Mouse (Mus musculus) kidney, adult 18-20 months (tissue): ENCODE data around the gene Ggt5.
A peak's percentile ranks its signal among the peaks of the same experiment; 100 is the strongest.

ENCODE experiments used
- DNase-seq: peaks from one replicate; pipeline ENCODE4 v3.0.0; 2021

Gene Ggt5

DNA sequence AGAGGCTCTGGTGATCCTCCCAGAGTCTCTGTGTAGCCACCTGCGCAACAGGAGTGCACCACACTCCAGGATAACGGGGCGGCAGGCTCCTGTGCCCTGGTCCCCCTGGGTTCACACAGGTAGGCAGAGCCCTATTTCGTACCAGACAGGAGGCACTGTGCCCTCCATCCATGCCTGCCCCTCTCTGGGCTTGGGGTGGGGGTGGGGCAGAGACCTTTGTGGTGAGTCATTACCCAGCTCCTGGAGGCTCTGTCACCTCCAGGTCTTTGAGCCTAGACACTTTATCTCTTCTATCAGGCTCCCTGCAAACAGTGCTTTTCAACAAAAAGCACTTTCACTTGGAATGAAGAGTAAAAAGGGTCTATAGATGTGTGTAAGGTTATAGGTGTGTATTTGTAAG, 20.3 kb upstream of the Ggt5 start:
- DNase-seq: no peak

GRCm38 (mm10) chr10:75570981-75571657, 18.0 kb upstream of the Ggt5 start:
- peak; percentile 81 for DNase-seq

- DNase-seq: no peak
Observed at GRCm38 (mm10) chr10:75571937-75572336, 17.2 kb upstream of the Ggt5 start.

DNA sequence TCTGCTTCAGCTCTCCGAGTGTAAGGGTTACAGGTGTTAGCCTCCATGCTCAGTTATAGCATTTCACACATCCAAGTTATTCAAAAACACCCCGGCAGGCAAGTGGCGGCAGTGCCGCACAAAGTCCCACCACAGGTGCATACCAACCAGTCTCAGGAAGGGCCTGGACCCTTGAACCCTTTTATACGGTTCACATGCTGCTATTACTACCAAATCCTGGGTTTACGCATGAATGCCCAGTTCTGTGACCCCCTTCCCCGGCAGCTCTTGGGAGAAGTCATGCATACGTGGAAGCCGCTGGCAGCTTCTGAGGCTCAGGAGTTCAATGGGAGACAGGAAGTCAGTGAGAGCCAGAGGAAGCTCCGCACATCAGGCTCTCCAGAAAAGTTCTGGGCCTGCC, 16.0 kb upstream of the Ggt5 start:
- DNase-seq: peak; percentile 74

- no peak for DNase-seq
Observed at GRCm38 (mm10) chr10:75573965-75574364, 15.2 kb upstream of the Ggt5 start.

DNA sequence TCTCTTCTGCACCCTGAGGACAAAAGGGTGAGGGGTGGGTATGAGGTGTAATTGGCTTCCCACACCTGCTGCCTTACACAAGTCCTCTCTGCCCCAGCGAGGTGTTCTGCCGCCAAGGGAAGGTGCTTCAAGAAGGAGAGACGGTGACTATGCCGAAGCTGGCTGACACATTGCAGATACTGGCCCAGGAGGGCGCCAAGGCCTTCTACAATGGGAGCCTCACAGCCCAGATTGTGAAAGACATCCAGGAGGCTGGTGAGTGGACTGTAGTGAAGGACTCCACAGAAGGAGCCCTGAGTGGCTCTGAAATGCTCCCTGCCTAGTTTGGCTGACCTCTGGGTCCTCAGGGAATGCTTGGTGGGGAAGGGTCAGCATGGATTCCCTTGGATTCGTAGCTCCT, 10.0 kb upstream of the Ggt5 start:
- no peak for DNase-seq

GRCm38 (mm10) chr10:75585876-75586552, 3.1 kb upstream of the Ggt5 start:
- peak; percentile 88 for DNase-seq

DNA sequence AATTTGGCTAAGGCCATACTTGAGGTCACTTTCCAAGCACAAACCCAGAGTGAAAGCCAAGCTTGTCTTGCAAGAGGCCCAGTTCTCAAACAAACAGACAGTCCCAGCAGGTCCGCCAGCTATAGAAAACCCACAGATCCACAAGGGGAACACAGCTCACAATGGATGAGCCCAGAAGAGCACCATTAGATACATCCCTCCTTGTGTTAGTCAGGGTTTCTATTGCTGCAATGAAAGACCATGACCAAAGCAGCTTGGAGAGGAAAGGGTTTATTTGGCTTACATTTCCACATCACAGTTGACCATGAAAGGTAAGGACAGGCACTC, 2.6 kb upstream of the Ggt5 start:
- DNase-seq: no peak

DNA sequence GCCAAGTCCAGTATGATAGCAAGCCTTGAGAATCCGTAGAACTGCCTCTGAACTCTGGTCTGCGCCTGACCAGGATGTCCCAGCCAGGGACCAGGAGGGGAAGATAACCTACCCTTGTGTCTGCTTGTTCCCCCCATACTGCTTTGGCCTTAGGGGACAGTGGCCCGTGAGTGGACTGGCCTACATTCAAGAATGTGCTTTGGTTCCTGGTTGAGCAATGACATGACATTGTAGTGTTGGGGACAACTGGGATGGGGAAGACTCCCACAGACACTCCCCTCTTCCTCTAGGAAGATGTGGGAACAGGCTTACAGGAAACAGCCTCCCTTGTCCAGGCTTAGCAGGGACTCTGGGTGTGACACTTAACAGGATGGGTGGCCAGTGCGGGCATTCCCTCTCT, 1.4 kb upstream of the Ggt5 start:
- DNase-seq: peak; percentile 36

DNA sequence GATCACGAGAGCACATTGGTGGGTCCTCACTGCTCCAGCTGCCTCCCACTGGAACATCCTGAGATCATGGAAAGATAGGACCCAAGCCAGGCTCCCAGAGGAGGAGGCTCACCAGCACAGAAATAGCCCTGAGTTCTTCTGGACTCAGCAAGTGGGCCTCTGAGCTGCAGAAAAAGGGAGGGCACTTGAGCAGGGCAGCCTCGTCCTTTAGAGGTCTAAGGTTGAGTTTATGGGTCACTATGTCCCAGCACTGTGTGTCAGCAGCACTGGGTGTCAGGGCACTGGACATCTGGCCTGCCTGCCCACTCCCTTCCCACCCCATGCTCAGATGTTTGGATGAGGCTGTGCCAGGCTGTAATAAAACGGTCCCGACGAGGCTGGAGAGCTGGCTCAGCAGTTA, 804 bp upstream of the Ggt5 start:
- DNase-seq: peak; percentile 46

GRCm38 (mm10) chr10:75589651-75590050, 511 bp downstream of the Ggt5 start:
- DNase-seq: peak; percentile 34

GRCm38 (mm10) chr10:75591211-75591894, 2.2 kb downstream of the Ggt5 start:
- no peak for DNase-seq

- DNase-seq: no peak
Observed at GRCm38 (mm10) chr10:75592585-75592984, 3.4 kb downstream of the Ggt5 start.

- peak; percentile 34 for DNase-seq
Observed at GRCm38 (mm10) chr10:75595981-75596380, 6.8 kb downstream of the Ggt5 start.

DNA sequence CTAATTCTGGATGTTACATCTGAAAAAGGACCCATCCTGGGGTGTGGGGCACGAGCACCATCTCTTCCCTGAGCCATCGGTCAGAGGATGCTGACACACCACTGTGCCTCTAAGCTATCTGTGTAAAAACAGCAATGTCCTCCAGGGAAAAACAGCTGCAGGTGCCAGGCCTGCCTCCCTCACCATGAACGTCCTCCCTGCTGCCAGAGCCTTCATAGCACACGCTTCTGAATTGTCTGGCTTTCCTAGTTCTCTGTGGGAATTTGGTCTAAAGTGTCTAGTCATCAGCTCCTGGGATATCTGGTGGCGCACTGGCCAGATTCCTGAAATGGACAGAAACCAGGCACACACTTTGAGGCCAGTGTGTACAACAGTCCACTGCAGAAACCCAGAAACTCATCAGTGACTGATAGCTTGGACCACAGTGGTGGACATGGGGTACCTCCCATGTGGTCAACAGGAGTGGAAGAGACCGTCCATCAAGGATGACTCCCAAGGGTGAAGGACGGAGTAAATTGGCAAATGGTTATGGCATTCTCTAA, 11.1 kb downstream of the Ggt5 start:
- no peak for DNase-seq

DNA sequence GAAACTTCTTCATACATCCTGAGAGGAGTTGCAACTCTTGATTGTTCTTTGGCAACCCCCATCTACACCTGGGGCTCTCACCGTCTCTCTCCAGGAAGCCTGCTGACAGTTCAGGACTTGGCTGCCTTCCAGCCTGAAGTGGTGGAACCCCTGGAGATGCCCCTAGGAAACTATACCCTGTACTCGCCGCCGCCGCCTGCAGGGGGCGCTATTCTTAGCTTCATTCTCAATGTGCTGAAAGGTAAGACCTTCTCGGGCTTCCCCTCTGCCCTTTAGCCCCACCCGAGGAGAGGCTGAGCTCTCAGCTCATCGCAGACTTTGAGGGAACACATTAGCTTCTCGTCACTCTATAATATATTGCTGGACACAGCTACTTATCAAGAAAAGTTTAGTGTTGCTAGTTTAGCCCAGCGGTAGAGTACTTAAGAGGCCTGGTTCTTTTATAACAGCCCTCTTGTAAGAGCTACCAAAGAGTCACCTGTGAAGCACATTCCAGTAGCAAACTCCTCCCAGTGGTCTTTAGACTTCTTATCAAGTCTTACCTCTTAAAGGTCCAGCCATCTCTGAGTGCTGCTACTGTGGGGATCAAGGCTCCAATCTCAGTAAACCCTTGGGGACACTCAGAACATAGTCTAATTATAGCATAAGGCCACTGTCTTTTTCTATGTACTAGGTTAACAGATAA, 16.2 kb downstream of the Ggt5 start:
- no peak for DNase-seq

DNA sequence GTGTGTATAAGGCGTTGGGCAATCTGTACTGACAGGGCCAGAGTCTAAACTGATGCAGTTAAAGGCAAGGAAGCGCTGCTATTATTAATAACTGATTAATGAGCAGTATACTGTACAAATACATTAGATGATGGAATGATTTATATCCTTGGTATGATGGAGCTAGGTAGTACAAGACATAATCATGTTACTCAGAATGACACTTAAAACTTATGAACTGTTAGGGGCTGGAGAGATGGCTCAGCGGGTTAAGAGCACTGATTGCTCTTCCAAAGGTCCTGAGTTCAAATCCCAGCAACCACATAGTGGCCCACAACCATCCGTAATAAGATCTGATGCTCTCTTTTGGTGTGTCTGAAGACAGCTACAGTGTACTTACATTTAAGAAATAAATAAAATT, 18.1 kb downstream of the Ggt5 start:
- no peak for DNase-seq

DNA sequence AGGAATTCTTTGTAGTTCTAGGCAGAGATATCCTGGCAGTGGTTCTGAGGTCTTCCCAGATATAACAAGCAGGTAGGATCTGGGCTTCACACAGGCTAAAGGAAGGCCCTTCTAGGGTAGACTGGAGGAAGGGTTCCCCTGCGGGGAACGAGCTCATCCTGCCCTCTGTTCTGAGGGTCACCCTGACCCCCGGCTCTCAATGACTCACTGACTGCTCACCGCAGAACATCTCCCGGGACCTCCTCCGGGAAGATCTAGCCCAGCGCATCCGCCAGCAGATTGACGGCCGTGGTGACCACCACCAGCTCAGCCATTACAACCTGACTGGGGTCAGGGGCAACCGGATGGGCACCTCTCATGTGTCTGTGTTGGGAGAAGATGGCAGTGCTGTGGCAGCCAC, 19.8 kb downstream of the Ggt5 start:
- no peak for DNase-seq

DNA sequence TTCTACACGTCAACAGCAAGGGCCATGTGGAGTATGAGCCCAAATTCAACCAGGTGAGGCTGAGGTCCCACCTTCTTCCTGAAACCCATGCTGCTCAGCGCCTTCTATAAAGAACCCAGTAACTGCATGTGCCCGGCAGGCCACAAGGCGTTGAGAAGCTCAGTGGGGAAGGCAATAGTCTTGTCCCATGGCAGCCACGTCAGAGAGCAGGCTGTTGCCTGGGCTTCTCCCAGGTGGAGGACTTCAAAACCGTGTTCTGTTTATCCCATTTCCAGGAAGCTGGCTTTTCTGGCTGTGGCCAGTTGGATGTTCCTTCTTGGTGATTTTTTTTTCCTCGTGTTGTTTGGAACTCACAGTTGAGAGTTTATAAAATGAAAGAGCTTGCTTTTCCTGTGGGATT, 21.3 kb downstream of the Ggt5 start:
- no peak for DNase-seq

DNA sequence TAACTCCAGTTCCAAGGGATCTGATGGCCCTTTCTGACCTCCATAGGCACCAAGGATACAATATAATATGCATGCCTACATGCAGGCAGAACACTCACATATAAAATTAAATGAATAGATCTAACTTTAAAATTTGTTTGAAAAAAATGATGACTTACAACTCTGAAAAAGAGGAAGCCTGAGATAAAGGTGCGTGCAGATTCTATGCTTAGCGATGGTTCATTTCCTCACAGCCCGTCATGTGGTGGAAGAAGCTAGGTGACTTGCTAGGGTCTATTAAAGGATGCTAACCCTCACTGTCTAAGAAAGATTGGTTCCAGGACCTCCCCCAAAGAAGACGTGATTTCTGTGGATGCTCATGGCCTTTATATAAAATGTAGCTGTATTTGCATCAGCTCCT, 26.9 kb downstream of the Ggt5 start:
- DNase-seq: no peak

GRCm38 (mm10) chr10:75620818-75621217, 31.7 kb downstream of the Ggt5 start:
- no peak for DNase-seq

GRCm38 (mm10) chr10:75625920-75626319, 36.8 kb downstream of the Ggt5 start:
- DNase-seq: no peak

DNA sequence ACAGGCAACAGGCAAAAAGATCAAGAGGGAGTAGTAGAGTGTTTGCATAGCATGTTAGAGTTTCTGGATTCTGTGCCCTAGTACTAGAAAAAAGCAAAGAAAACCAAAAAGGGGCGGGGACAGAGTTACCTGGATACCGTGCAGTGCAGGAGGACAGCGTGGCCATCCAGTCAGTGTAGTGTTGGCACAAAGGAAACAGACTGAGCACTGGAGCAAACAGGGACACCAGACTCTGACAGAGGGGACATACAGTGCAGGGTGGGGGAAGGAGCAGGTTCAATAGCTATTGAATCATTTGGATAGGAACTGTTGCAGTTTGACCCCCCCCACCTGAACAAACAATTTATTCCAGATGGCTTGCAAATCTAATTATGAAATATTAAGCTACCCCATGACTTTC, 37.9 kb downstream of the Ggt5 start:
- DNase-seq: no peak

GRCm38 (mm10) chr10:75627490-75627889, 38.4 kb downstream of the Ggt5 start:
- no peak for DNase-seq
